12 mouse cellular contexts compared by ENCODE assay signal in the genomic region with DNA sequence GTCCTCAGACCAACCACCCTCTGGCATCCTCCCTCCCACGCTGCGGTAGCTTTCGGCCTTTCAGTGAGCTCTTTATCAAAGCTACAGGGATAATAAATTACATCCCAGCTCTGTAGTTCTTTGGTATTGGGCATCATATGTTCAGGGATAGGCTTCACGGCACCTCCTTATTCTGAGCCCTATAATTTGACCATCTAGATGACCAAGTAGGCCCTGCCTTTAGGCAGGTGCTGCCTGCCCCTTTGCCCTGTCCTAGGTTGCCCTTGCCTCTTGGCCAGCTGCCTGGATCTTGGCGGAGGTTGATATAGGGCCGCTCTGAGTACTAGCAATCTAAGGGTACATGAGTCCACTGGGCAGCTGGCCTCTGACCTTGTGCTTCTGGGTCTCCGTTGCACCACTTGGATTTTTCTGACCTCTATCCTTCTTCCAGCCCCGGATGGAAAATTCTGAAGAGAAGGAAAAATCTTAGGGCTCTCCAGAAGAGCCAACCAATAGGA. TPM values are rescaled to one million over a fixed set of nuclear protein-coding genes. Genes with fewer than 3 reads are reported as not detected.
DNase-seq lines count a peak whose midpoint lies in the region; ATAC-seq and TF ChIP-seq lines count a peak whose summit lies in the region.
"Had no signal": no experiment of that assay in that cellular context is flagged by ENCODE, and none has a peak within 500 bp of the region (broad histone marks: within the 10 kb centered on the region; RNA-seq: fewer than 3 reads in every experiment).

No protein-coding gene starts in this region.

- no peak for TF ChIP-seq EP300 in stomach, postnatal 0 days (optimal IDR thresholded peaks at IDR 0.05)

- H3K27me3 ChIP-seq in liver, embryonic 15.5 days, result no peaks in the 10 kb centered on the region
- H3K27me3 ChIP-seq in stomach, postnatal 0 days (ENCODE audit: control insufficient read depth, insufficient read depth, low read length), result no peaks in the 10 kb centered on the region
- H3K27me3 ChIP-seq: midbrain, embryonic 12.5 days had no signal

- peak; percentile 74 to 90 for DNase-seq in adrenal gland, adult (ENCODE audit: inconsistent age in 2 of 2, low spot score in 1 of 2)
- no peak for DNase-seq in adrenal gland, postnatal 4 days (ENCODE audit: low spot score in 2 of 2)
- no peak for DNase-seq in liver
- peak; percentile 87 to 91 for DNase-seq in kidney, adult 8-10 months
- DNase-seq in stomach, postnatal 0 days (ENCODE audit: low spot score), result peak; percentile 61
- no peak for DNase-seq in c-Kit-positive CD71-positive TER-119-positive erythroid progenitor cells, embryonic 14.5 days (ENCODE audit: low spot score)
- no peak for DNase-seq in frontal cortex, postnatal 36 days (ENCODE audit: low spot score in 2 of 2)
- DNase-seq: lung, postnatal 10 days had no signal

- no peak overlapping the region for H3K4me2 ChIP-seq in liver, embryonic 15.5 days
- H3K4me2 ChIP-seq in stomach, postnatal 0 days (replicated peaks; ENCODE audit: low read depth), result no peak overlapping the region
- H3K4me2 ChIP-seq: midbrain, embryonic 12.5 days had no signal

- no peaks in the 10 kb centered on the region for H3K9me3 ChIP-seq in liver, embryonic 15.5 days (replicated peaks)
- no peaks in the 10 kb centered on the region for H3K9me3 ChIP-seq in stomach, postnatal 0 days (ENCODE audit: control insufficient read depth, low read length)

- no peaks in the 10 kb centered on the region; the same call in 1 of the 2 replicates for H3K4me1 ChIP-seq in liver, embryonic 15.5 days (replicated peaks)
- H3K4me1 ChIP-seq in stomach, postnatal 0 days (replicated peaks; ENCODE audit: control insufficient read depth, insufficient read depth), result 0 out of 2 replicates have a peak, but pooled peaks cover under 1% of the 10 kb centered on the region
- H3K4me1 ChIP-seq: midbrain, embryonic 12.5 days had no signal

- H3K27ac ChIP-seq in liver, embryonic 15.5 days (replicated peaks), result no peak overlapping the region
- H3K27ac ChIP-seq in stomach, postnatal 0 days (replicated peaks), result peak overlapping the region; percentile 78
- H3K27ac ChIP-seq: midbrain, embryonic 12.5 days had no signal

- 67% methylated on average over 8 of the region's 8 CpGs for WGBS in liver, embryonic 15.5 days (ENCODE audit: insufficient replicate concordance)
- 81% methylated on average over 8 of the region's 8 CpGs for WGBS in stomach, postnatal 0 days

- 0 out of 2 replicates have a peak, but pooled peaks have one; percentile 44 for ATAC-seq in liver, embryonic 15.5 days (ENCODE audit: insufficient read depth)
- peak; percentile 13; the same call in 1 of the 2 replicates for ATAC-seq in stomach, postnatal 0 days (ENCODE audit: low FRiP score, low TSS enrichment)
- ATAC-seq: forebrain, embryonic 14.5 days; intestine, postnatal 0 days had no signal

- H3K4me3 ChIP-seq in liver, embryonic 15.5 days (replicated peaks), result no peak overlapping the region
- H3K4me3 ChIP-seq in stomach, postnatal 0 days (ENCODE audit: low read depth, low read length), result no peak overlapping the region
- H3K4me3 ChIP-seq: midbrain, embryonic 12.5 days had no signal

- no peaks in the 10 kb centered on the region for H3K36me3 ChIP-seq in liver, embryonic 15.5 days (replicated peaks)
- no peaks in the 10 kb centered on the region for H3K36me3 ChIP-seq in stomach, postnatal 0 days (ENCODE audit: control insufficient read depth, insufficient read depth, low read length)
- H3K36me3 ChIP-seq: midbrain, embryonic 12.5 days had no signal

- no peak overlapping the region for H3K9ac ChIP-seq in liver, embryonic 15.5 days
- H3K9ac ChIP-seq in stomach, postnatal 0 days (ENCODE audit: low read length), result no peak overlapping the region
- H3K9ac ChIP-seq: midbrain, embryonic 12.5 days had no signal

- no peak for TF ChIP-seq CTCF in stomach, postnatal 0 days (IDR thresholded peaks at IDR 0.05; ENCODE audit: low read depth)

RNA-seq across cellular contexts. Expression of gene Noct, which starts 21.7 kb away (rescaled TPM):
- total RNA-seq in adrenal gland, postnatal 4 days (2021), result 10 to 100 TPM; 15.1 to 17.9 TPM
- 22.0 and 24.2 TPM in 2 replicates for polyA plus RNA-seq in liver, embryonic 15.5 days (2015; fragmentation: Nextera tagmentation; extraction: Ambion mirVana)
- polyA plus RNA-seq in stomach, postnatal 0 days (2015; fragmentation: Nextera tagmentation; extraction: Ambion mirVana), result 7.5 and 9.2 TPM in 2 replicates

Comparison
In these comparisons a context has a peak if more than half of its experiments do, and no peak if none do; other contexts are left out.
1. DNase-seq: peak in adrenal gland, adult (2 of 2), kidney, adult 8-10 months (2 of 2) and stomach, postnatal 0 days (single experiment); none in adrenal gland, postnatal 4 days (0 of 2), liver (single experiment), c-Kit-positive CD71-positive TER-119-positive erythroid progenitor cells, embryonic 14.5 days (single experiment) and frontal cortex, postnatal 36 days (0 of 2).